Mouse (Mus musculus) frontal cortex, postnatal 10 days (tissue): ENCODE data around the gene Treml2.
A peak's percentile ranks its signal among the peaks of the same experiment; 100 is the strongest.

ENCODE experiments used
- DNase-seq, 2 experiments: peaks; one replicate each; pipeline ENCODE4 v3.0.0; 2022; ENCODE audit warnings: low spot score in 2 of 2, mixed read lengths in 1 of 2

Gene Treml2

DNA sequence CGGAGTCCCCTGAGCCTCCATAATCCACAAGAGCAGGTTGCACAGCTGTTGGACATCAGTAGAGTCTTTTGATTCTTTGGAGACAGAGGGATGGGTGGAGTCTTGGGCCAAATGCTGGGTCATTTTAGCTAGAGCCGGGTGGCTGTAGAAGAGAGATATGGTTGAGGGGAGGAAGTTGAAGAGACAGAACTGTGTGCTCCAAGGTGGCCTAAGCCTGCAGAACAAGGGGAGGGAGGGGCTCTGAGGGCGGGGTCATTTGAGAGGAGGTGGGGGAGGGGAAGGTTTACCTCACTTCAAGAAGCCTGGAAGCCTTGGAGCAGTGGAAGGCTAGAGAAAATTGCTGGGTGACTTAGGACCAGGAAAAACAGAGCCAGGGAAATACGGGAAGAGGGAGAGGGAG, at the start of gene Treml2:
Gene Treml2 (plus strand): TSS at position 296 of the 400 bp plus-strand sequence.
- no peak for DNase-seq

DNA sequence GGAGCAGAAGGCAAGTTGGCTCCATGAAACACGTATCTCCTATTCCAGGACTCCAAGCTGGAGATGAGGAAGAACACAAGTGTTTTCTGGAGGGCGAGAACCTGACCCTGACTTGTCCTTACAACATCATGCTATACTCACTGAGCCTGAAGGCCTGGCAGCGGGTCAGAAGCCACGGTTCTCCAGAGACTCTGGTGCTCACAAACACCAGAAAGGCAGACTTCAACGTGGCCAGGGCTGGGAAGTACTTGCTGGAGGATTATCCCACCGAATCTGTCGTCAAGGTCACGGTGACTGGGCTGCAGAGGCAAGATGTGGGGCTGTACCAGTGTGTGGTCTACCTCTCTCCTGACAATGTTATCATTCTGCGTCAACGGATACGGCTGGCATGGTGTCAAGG, 49.8 kb upstream of the Treml2 start:
- DNase-seq = no peak

- no peak for DNase-seq
Observed at GRCm38 (mm10) chr17:48250631-48251030, 48.7 kb upstream of the Treml2 start.

GRCm38 (mm10) chr17:48256575-48256974, 42.7 kb upstream of the Treml2 start:
- no peak for DNase-seq

DNA sequence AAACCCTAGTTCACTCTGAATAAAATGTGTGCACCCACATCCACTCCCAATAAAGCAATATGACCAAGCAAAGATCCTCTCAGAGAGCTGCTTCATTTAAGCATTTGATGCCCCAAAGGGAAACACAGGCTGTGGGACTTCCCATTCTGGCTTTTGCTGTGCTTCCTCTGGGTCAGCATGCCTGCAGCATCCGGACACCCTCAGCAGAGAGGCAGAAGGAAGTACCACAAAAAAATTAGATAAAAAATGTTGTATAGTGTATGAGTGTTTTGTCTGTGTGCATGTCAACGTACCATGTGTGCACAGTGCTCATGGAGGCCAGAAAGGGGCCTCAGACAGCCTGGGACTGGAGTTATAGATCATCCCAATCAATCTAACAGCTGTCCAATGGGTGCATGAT, 37.4 kb upstream of the Treml2 start:
- DNase-seq = no peak

GRCm38 (mm10) chr17:48263741-48264362, 35.4 kb upstream of the Treml2 start, which contains the start of gene Treml4:
Gene Treml4, plus strand, starts transcription at chr17:48264295.
- no peak for DNase-seq

DNA sequence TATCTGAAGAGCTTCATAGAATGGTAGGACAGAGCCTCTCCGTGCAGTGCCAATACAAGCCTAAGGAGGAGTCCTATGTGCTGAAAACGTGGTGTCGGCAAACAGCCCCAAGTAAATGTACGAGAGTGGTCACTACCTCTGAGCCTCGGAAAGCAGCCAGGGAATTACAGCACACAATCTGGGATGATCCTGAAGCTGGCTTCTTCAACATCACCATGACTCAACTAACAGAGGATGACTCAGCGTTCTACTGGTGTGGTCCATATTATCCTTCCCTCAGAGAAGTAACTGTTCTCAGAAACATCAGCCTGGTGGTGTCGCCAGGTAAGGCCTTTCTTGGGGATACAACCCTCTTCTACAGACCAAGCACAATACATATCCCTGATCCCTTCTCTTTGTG, 34.6 kb upstream of the Treml2 start:
- no peak for DNase-seq

DNA sequence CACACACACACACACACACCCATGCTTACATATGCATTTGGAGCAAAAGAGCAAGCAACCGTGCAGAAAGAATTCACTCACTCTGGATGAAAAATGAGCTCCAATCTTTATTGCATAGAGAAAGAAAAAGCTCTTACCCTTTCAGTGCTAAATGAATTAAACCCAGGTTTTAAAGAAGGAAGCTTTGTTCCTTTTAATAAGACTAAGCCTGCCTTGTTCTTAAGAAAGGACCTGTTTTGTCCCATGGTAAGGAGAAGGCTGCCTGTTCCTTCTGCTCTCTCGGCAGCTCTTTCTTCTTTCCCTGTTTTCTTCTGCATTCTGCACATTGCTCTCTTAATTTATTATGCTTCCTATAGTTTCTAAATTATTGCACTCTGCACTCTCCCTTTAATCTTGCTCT, 33.2 kb upstream of the Treml2 start:
- DNase-seq = no peak

DNA sequence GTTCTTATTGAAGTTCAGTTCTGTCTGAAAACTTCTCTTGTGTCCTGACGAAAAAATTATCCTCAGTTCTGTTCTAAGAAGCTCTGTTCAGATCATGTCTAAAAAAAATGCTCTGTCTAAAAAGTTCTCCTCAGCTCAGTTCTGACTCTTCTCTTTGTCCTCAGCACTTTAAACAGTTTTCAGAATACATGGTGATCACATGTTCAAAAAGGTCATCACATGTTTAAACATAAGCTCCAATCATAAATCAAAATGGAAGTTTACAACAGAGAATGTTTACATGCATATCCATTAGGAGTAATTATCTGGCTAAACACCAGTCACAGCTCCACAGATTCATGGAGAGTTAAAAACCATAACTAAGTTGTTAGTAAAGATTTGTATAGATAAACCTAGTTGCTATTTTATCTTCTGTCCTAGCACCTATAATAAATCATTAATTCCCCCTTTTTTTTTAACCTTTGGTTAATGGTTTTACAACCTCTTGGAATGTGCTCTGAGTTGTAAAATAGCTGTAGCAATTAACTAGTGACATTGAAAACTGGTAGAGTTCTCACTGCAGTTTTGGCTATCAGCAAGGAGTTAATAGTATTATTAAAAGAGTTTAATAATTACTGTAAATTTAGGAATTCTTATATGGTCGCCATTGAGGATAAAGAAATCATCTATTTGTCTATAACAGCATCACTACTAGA, 32.5 kb upstream of the Treml2 start:
- no peak for DNase-seq

DNA sequence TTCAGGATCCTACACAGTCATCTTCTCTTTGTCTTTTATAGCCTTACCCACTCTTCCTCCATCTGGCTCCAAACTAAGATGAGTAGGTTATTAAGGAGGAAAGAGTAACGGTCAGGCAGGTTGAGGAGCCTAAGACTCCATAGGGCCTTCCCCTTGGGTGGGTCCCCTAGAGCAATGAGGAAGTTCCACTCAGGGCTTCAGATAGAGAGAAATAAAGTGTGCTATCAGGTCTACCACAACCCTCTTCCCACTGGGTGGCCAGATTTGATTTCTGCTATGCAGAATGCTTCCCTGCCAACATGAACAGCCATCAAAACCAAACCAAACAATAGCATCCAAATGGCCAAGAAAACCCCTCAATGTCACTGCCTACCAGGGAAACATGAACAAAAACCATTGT, 31.7 kb upstream of the Treml2 start:
- DNase-seq = no peak

GRCm38 (mm10) chr17:48268276-48268675, 31.0 kb upstream of the Treml2 start:
- no peak for DNase-seq

DNA sequence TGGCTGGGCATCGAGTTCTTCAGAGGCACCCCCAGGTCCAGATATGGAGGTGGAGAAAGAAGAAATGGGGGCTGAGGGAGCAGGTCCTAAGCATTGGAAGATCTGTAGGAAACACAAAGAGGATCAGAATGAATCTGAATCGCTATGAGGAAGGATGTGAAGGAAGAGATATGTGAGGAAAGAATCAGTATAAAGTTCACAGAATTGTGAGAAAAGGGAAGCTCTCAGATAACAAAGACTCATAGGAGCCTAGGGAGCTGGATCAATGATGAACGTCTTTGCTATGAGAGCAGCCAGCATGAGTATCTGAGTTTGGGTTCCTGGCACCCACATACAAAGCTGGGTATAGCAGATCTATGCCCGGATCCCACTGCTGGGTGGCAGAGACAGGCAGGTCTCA, 29.5 kb upstream of the Treml2 start:
- no peak for DNase-seq

DNA sequence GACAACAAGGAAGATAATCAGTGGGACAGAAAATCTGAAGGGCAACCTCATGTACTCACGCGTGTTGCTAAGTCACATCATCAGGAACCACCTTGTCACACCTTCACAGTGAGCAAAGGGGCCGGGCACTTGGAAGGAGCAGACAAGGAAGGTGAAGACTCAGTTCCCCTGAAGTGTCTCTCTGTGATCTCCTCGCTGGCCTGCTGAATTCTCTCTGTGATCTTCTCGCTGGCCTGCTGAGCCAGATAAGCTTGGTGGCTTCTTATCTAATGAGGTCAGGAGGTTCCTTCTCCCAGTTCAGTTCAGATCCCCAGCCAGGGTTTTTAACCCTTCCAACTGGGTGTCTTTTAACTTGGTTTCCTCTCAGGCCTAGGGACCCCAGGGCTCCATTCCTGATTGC, 27.1 kb upstream of the Treml2 start:
- DNase-seq = no peak

- no peak for DNase-seq
Observed at GRCm38 (mm10) chr17:48272598-48272997, 26.7 kb upstream of the Treml2 start.

GRCm38 (mm10) chr17:48274098-48274497, 25.2 kb upstream of the Treml2 start:
- DNase-seq = no peak

DNA sequence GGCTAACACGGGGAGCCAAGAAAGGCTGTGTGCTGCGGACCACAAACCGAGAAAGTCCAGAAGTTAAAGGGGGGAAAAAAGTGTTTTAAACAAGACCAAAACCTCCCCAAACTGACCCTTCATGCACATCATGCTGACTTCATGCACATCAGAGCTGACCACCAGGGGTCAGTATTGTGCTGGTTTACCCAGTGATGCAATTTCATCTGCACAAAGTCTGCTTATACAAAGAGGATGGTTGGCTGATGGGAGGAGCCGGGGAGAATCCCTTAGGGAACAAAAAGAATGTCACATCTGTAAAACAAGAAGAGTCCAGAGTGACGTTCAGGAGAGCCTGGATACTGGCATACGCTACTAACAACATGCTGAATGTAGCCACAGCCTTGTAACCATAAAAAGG, 24.4 kb upstream of the Treml2 start:
- peak; percentile 15 to 60 for DNase-seq

GRCm38 (mm10) chr17:48275736-48276135, 23.6 kb upstream of the Treml2 start:
- DNase-seq = no peak

GRCm38 (mm10) chr17:48278381-48278780, 20.9 kb upstream of the Treml2 start:
- no peak for DNase-seq

DNA sequence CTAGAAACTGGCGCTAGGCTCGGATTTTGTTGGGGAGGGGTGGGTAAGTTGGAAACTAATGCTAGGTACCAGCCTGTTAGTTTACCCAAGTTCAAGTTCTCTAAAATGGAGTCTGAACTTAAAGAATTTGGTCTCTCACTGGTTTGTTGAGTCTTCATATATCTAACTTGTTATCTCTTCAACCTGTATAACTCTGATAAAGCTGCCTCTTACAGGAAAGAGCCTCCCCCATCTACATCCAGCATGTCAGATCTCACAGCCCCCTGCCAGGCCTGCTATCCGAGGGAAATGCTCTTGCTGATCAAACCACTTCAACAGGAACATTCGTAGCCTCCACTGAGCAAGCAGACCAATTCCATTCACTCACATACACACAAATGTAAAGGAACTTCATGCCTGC, 20.3 kb upstream of the Treml2 start:
- no peak for DNase-seq

DNA sequence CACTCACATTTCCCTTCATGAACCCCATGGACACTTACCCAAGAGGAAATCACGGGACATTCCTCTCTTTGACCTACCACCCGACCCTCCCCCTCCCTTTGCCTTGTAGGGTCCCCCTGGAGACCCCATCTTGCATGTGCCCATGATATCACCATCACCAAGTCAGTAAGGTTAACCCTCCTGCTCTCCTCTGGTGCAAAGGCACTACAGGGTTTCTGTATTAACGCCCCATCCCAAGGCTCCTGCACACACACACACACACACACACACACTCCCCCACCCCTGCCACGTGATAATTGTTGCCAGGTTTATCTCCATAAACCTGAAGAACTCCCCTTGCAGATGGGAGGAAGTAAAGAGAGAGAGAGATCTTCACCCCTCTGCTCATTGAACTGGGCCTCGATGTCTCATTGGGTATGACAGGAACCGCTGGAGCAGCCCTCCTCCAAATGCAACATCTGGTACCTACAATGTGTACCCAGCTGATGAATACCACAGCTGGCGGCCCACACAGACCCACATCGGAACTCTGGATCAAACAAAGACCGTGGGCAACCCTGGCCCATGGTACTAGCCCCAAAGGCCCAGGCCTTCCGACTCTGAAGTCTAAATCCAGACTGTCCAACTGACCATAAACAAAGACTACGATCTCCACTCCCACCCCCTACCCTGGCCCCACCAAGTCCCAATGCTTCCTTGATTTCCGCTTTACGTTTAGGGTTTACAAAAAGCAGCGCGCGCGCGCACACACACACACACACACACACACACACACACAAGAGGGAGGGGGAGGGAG, 18.2 kb upstream of the Treml2 start:
- DNase-seq = no peak

GRCm38 (mm10) chr17:48281739-48282085, 17.6 kb upstream of the Treml2 start:
- DNase-seq = no peak

- DNase-seq = no peak
Observed at GRCm38 (mm10) chr17:48286765-48287164, 12.5 kb upstream of the Treml2 start.

GRCm38 (mm10) chr17:48287276-48287675, 12.0 kb upstream of the Treml2 start:
- DNase-seq = no peak
